Mouse (Mus musculus) hindbrain, embryonic 16.5 days (tissue): ENCODE data around the gene Cdyl. TPM values are rescaled to one million over a fixed set of nuclear protein-coding genes. Genes with fewer than 3 reads are reported as not detected.
A peak's percentile ranks its signal among the peaks of the same experiment; 100 is the strongest.

ENCODE experiments used
- ATAC-seq: fragments of 200-750 bp; cut with Nextera tagmentation; 2 replicates; pipeline ENCODE4 v1.8.0; 2017; ENCODE audit warnings: moderate TSS enrichment, moderate library complexity
- H3K27ac ChIP-seq: fragments of 300-500 bp; sonication (generic); 2 replicates; pipeline ENCODE4 v1.5.1; 2014; ENCODE audit warnings: low read depth, mild to moderate bottlenecking, control low read depth, low read length, moderate library complexity
- H3K27me3 ChIP-seq: fragments of 300-500 bp; sonication (generic); replicated peaks from 2 replicates; pipeline ENCODE4 v1.6.1; 2014; ENCODE audit warnings: low read length; ENCODE audit not compliant: control insufficient read depth, insufficient read depth
- H3K36me3 ChIP-seq: fragments of 300-500 bp; sonication (generic); 2 replicates; pipeline ENCODE4 v1.6.1; 2014; ENCODE audit warnings: mild to moderate bottlenecking, low read length, moderate library complexity, mixed read lengths; ENCODE audit not compliant: control insufficient read depth, insufficient read depth
- H3K4me1 ChIP-seq: fragments of 300-500 bp; sonication (generic); 2 replicates; pipeline ENCODE4 v1.6.1; 2014; ENCODE audit warnings: low read depth, low read length; ENCODE audit not compliant: control insufficient read depth, insufficient read depth
- H3K4me2 ChIP-seq: fragments of 300-500 bp; sonication (generic); 2 replicates; pipeline ENCODE4 v1.6.1; 2014; ENCODE audit warnings: mild to moderate bottlenecking, low read length, control low read depth, moderate library complexity
- H3K4me3 ChIP-seq: fragments of 300-500 bp; sonication (generic); 2 replicates; pipeline ENCODE4 v1.5.1; 2014; ENCODE audit warnings: mild to moderate bottlenecking, low read length, control low read depth, moderate library complexity
- H3K9ac ChIP-seq: fragments of 300-500 bp; sonication (generic); 2 replicates; pipeline ENCODE4 v1.6.1; 2014; ENCODE audit warnings: low read depth, mild to moderate bottlenecking, control low read depth, low read length, moderate library complexity
- H3K9me3 ChIP-seq: fragments of 300-500 bp; sonication (generic); 2 replicates; pipeline ENCODE4 v1.6.1; 2014; ENCODE audit warnings: mild to moderate bottlenecking, low read length, moderate library complexity; ENCODE audit not compliant: control insufficient read depth
- WGBS: fragments of 180-500 bp; shearing (Covaris S2); extraction: QIAGEN DNeasy Blood & Tissue Kit; methylation state at CpG from one replicate; pipeline ENCODE4 v1.1.7; 2014; 5-methylcytosine and 5-hydroxymethylcytosine counted together
- polyA plus RNA-seq: library from polyadenylated mRNA; unstranded; fragments of >200 nt; fragmentation: Nextera tagmentation; extraction: Ambion mirVana; gene quantifications from 2 replicates; pipeline ENCODE4 v1.2.1, GENCODE M21; 2015

Cdyl gene
- polyA plus RNA-seq, 1 experiment from 2014 or later: 2.6 TPM

- Histone ChIP-seq H3K4me2 (no peak overlapping the region), H3K9ac (no peak overlapping the region), H3K27ac (no peak overlapping the region), H3K36me3 (no peaks in the 10 kb centered on the region), H3K4me3 (no peak overlapping the region), H3K27me3 (no peaks in the 10 kb centered on the region), H3K4me1 (no peaks in the 10 kb centered on the region), H3K9me3 (no peaks in the 10 kb centered on the region)
- WGBS: 86% methylated on average over 1 of the region's 1 CpGs
- no peak for ATAC-seq
Measured at GRCm38 (mm10) chr13:35627319-35627718, 32.3 kb upstream of the Cdyl start.

GRCm38 (mm10) chr13:35647132-35647823, 12.4 kb upstream of the Cdyl start:
- Histone ChIP-seq H3K4me1 (no peaks in the 10 kb centered on the region), H3K4me2 (no peak overlapping the region), H3K9me3 (no peaks in the 10 kb centered on the region), H3K27me3 (no peaks in the 10 kb centered on the region), H3K9ac (no peak overlapping the region), H3K4me3 (no peak overlapping the region), H3K27ac (no peak overlapping the region), H3K36me3 (no peaks in the 10 kb centered on the region)
- WGBS: 96% methylated on average over 1 of the region's 1 CpGs
- no peak for ATAC-seq

DNA sequence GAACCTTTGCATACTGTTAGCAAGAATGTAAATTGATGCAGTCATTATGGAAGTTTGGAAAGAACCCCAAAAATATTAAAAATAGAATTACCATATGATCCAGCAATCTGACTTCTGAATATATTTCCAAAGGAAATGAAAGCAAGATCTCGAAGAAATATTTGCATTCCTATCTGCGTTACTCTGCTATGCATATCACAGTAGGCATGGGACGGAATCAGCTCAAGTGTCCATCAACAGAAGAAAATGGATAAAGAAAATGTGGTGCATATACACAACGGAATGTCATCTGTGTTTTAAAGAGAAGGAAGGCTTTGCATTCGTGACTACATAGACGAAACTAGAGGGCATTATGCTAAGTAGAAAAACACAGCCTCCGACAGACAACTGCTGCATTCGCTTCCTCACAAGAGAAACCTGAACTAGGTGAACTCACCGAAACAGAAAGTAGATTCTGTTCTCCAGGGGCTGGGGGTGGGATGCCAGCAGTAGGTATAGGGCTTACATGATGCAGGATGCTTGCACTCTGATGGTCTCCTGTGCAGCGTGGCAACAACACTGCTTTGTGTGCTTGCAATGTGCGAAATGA, 9.3 kb upstream of the Cdyl start:
- WGBS: 88% methylated on average over 11 of the region's 11 CpGs
- H3K4me3 ChIP-seq: no peak overlapping the region
- H3K4me1 ChIP-seq: no peaks in the 10 kb centered on the region
- H3K36me3 ChIP-seq: no peaks in the 10 kb centered on the region
- H3K9me3 ChIP-seq: no peaks in the 10 kb centered on the region
- no peaks in the 10 kb centered on the region for H3K27me3 ChIP-seq
- ATAC-seq: no peak
- H3K9ac ChIP-seq: no peak overlapping the region
- no peak overlapping the region for H3K4me2 ChIP-seq
- H3K27ac ChIP-seq: no peak overlapping the region

- Histone ChIP-seq H3K27me3 (no peaks in the 10 kb centered on the region), H3K4me3 (no peak overlapping the region), H3K27ac (no peak overlapping the region), H3K9me3 (no peaks in the 10 kb centered on the region), H3K36me3 (no peaks in the 10 kb centered on the region), H3K9ac (no peak overlapping the region), H3K4me2 (no peak overlapping the region), H3K4me1 (no peaks in the 10 kb centered on the region)
- ATAC-seq: no peak
- 80% methylated on average over 4 of the region's 4 CpGs for WGBS
Measured at GRCm38 (mm10) chr13:35652851-35653250, 6.8 kb upstream of the Cdyl start.

GRCm38 (mm10) chr13:35656853-35657252, 2.8 kb upstream of the Cdyl start:
- Histone ChIP-seq H3K36me3 (no peaks in the 10 kb centered on the region), H3K4me2 (no peak overlapping the region), H3K9ac (no peak overlapping the region), H3K4me3 (no peak overlapping the region), H3K27me3 (no peaks in the 10 kb centered on the region), H3K9me3 (no peaks in the 10 kb centered on the region), H3K4me1 (no peaks in the 10 kb centered on the region), H3K27ac (no peak overlapping the region)
- 85% methylated on average over 2 of the region's 2 CpGs for WGBS
- no peak for ATAC-seq

DNA sequence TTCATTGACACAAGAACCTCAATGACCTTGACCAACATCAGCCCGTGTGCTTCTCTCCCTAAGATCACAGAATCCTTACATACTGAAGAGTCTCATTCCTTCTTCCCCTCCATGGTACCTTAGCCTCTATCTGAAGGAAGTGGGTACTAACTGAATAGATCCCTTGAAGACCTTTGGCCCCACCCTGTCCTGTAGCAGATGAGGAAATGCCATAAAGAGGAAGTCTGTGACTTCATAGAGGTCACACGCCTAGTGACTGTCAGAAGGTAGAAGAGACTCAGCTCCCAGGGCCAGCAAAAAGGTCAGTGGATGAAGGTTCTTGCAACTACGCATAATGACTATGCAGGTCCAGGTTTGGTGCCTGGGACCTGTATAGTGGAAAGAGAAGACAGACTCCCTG, 5.8 kb downstream of the Cdyl start:
- H3K9ac ChIP-seq: no peak overlapping the region
- no peaks in the 10 kb centered on the region for H3K27me3 ChIP-seq
- 91% methylated on average over 3 of the region's 3 CpGs for WGBS
- no peak overlapping the region for H3K27ac ChIP-seq
- no peaks in the 10 kb centered on the region for H3K36me3 ChIP-seq
- no peak overlapping the region for H3K4me2 ChIP-seq
- no peaks in the 10 kb centered on the region for H3K4me1 ChIP-seq
- H3K4me3 ChIP-seq: no peak overlapping the region
- no peaks in the 10 kb centered on the region for H3K9me3 ChIP-seq
- no peak for ATAC-seq

- Histone ChIP-seq H3K27me3 (no peaks in the 10 kb centered on the region), H3K4me3 (no peak overlapping the region), H3K9ac (no peak overlapping the region), H3K27ac (no peak overlapping the region), H3K9me3 (no peaks in the 10 kb centered on the region), H3K4me2 (no peak overlapping the region), H3K36me3 (no peaks in the 10 kb centered on the region), H3K4me1 (no peaks in the 10 kb centered on the region)
- WGBS: 82% methylated on average over 4 of the region's 4 CpGs
- ATAC-seq: no peak
Measured at GRCm38 (mm10) chr13:35669910-35670469, 10.4 kb downstream of the Cdyl start.

DNA sequence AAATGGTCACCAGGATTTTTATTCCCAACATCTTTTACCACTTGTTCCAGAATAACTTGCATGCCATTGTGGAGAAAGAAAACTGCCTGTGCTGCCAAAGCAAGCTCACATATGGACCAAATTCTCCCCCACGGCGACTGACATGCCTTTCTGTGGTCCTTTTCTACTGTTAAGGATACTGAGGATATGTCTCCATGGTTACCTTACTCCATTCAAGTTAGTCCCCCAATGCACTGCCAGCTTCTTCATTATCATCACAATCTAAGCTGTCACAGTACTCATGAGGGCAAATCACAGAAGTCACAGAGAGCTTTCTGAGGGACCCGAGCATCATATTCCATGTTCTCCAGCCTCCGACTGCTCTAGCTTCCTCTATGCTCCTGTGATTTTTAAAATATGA, 11.2 kb downstream of the Cdyl start:
- 25% methylated on average over 4 of the region's 4 CpGs for WGBS
- Histone ChIP-seq H3K27ac (no peak overlapping the region), H3K36me3 (no peaks in the 10 kb centered on the region), H3K9ac (no peak overlapping the region), H3K27me3 (no peaks in the 10 kb centered on the region), H3K4me3 (no peak overlapping the region), H3K9me3 (no peaks in the 10 kb centered on the region), H3K4me2 (no peak overlapping the region), H3K4me1 (no peaks in the 10 kb centered on the region)
- ATAC-seq: peak; percentile 72; the same call in 1 of the 2 replicates

- H3K27ac ChIP-seq: no peak overlapping the region
- H3K4me1 ChIP-seq: no peaks in the 10 kb centered on the region
- H3K27me3 ChIP-seq: no peaks in the 10 kb centered on the region
- no peak overlapping the region for H3K4me3 ChIP-seq
- H3K9me3 ChIP-seq: no peaks in the 10 kb centered on the region
- H3K4me2 ChIP-seq: no peak overlapping the region
- H3K9ac ChIP-seq: no peak overlapping the region
- 94% methylated on average over 1 of the region's 1 CpGs for WGBS
- ATAC-seq: no peak
- H3K36me3 ChIP-seq: no peaks in the 10 kb centered on the region
Measured at GRCm38 (mm10) chr13:35676921-35677320, 17.3 kb downstream of the Cdyl start.
